Mouse (Mus musculus) G1E (cell line): ENCODE results near the gene Nlgn2. TPM values are rescaled to one million over a fixed set of nuclear protein-coding genes. Genes with fewer than 3 reads are reported as not detected.

ENCODE experiments used
- ATAC-seq: 2 replicates; pipeline ENCODE4 v1.8.0; 2016; ENCODE audit warnings: mild to moderate bottlenecking; ENCODE audit not compliant: insufficient number of reproducible peaks, poor library complexity, low FRiP score, severe bottlenecking; ENCODE audit errors: extremely low read depth
- DNase-seq: peaks from one replicate; pipeline ENCODE4 v3.0.0; 2012; ENCODE audit warnings: low spot score
- H3K27me3 ChIP-seq: 2 replicates; pipeline ENCODE4 v1.6.1; 2012; ENCODE audit warnings: mild to moderate bottlenecking, low read length, inconsistent platforms; ENCODE audit not compliant: insufficient read depth
- H3K36me3 ChIP-seq: replicated peaks from 2 replicates; pipeline ENCODE3; 2012; ENCODE audit warnings: mild to moderate bottlenecking, inconsistent platforms
- H3K4me1 ChIP-seq: 2 replicates; pipeline ENCODE4 v1.6.1; 2012; ENCODE audit warnings: low read depth, low read length, inconsistent platforms, mixed read lengths; ENCODE audit not compliant: insufficient read depth
- H3K4me3 ChIP-seq: 2 replicates; pipeline ENCODE4 v1.5.1; 2012; ENCODE audit warnings: low read depth, mild to moderate bottlenecking, inconsistent platforms, low read length, moderate library complexity, mixed read lengths
- H3K9me3 ChIP-seq: replicated peaks from 2 replicates; pipeline ENCODE4 v1.6.1; 2012; ENCODE audit warnings: inconsistent platforms
- CTCF ChIP-seq: IDR thresholded peaks from 2 replicates; pipeline ENCODE4 v1.5.1; 2012; ENCODE audit warnings: low read depth, low read length, inconsistent platforms, mixed read lengths
- GATA1 ChIP-seq: IDR thresholded peaks from 2 replicates; pipeline ENCODE4 v1.6.1; 2012; ENCODE audit warnings: borderline replicate concordance, low read length, inconsistent platforms, mixed read lengths
- GATA2 ChIP-seq: IDR thresholded peaks from 2 replicates; pipeline ENCODE4 v1.6.1; 2012; ENCODE audit warnings: low read depth, low read length, inconsistent platforms, borderline replicate concordance
- POLR2AphosphoS5 ChIP-seq: IDR thresholded peaks from 2 replicates; pipeline ENCODE4 v1.6.1; 2012; ENCODE audit warnings: low read depth, low read length, inconsistent platforms; ENCODE audit not compliant: insufficient replicate concordance
- TAL1 ChIP-seq: conservative IDR thresholded peaks from 2 replicates; pipeline ENCODE4 v1.6.1; 2012; ENCODE audit warnings: low read depth, low read length, inconsistent platforms, mixed read lengths
- polyA plus RNA-seq: library from polyadenylated mRNA; stranded (reverse); fragments of >175 nt; gene quantifications from 2 replicates; pipeline ENCODE4 v1.2.3, GENCODE M21; 2012
- total RNA-seq, 2 experiments: library from RNA; stranded (forward) in 1 of 2; stranded (reverse) in 1 of 2; fragments of 200-1000 nt in 1 of 2; fragments of >200 nt in 1 of 2; fragmentation: Nextera tagmentation in 1 of 2; gene quantifications; 2 replicates each; pipeline ENCODE4 v1.2.3; 2014 to 2017

Nlgn2 gene
- total and polyA plus RNA-seq, 3 experiments = 0.93 to 3.1 (median 3.0) TPM

GRCm38 (mm10) chr11:69791420-69791819 is 46.2 kb downstream of the Nlgn2 start:
- Histone ChIP-seq H3K9me3 (no peaks in the 10 kb centered on the region), H3K27me3 (peaks cover 33% of the 10 kb centered on the region), H3K4me3 (no peak overlapping the region), H3K36me3 (no peaks in the 10 kb centered on the region), H3K4me1 (peaks cover 31% of the 10 kb centered on the region)
- DNase-seq (no peak), ATAC-seq (no peak)
- TF ChIP-seq TAL1 (no peak), CTCF (no peak), POLR2AphosphoS5 (no peak), GATA2 (no peak), GATA1 (no peak)

- ATAC-seq (no peak), DNase-seq (no peak)
- Histone ChIP-seq H3K4me3 (no peak overlapping the region), H3K27me3 (peaks cover 31% of the 10 kb centered on the region), H3K36me3 (no peaks in the 10 kb centered on the region), H3K9me3 (no peaks in the 10 kb centered on the region), H3K4me1 (peaks cover 25% of the 10 kb centered on the region)
- TF ChIP-seq GATA1 (no peak), TAL1 (no peak), CTCF (no peak), GATA2 (no peak), POLR2AphosphoS5 (no peak)
Measured at GRCm38 (mm10) chr11:69789431-69789830, 48.2 kb downstream of the Nlgn2 start.

DNA sequence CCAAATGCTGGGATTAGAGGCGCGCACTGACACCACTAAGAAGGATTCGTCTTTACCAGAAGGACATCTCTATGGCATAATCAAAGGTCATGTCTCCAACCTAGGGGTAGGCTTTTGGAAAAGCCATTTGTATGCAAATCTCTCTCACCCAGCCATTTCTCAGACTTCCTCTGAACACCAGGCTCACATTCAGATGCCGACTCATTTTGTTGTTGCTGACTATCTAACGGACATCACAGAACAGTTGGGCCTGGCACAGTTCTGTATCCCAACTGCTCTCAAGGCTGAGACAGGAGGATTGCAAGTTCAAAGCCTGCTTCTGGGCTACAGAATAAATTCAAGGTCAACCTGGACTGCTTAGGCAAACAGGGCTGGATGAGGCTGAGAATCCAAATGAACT is 50.3 kb downstream of the Nlgn2 start:
- TF ChIP-seq GATA2 = no peak
- TF ChIP-seq POLR2AphosphoS5 = no peak
- TF ChIP-seq TAL1 = no peak
- TF ChIP-seq CTCF = no peak
- TF ChIP-seq GATA1 = no peak
- DNase-seq (no peak), ATAC-seq (no peak)

DNA sequence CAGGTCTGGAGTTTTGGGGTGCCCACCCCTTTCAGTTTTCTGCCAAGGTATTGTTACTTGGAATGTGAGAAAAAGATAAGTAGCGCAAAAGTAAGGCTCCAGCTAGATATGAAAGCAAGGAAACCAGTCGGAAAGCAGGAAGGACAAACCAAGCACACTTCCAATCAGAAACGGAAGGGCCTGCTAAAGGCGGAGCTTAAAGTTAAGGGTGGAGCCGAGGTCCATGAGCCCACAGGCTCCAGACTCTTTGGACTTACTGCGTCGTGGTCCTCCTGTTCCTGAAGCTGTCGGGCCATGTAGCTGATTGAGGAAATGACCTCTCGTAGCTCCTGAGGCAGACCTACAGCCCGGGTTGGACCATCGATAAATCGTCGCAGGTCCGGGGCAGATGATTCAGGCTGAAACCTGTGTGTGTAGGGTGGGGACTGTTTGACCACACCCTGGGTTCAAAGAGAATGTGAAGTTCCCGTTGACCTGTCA is 52.8 kb downstream of the Nlgn2 start:
- no peaks in the 10 kb centered on the region for H3K36me3 ChIP-seq
- DNase-seq (peak; percentile 62), ATAC-seq (peak; percentile 76)
- peaks cover 21% of the 10 kb centered on the region for H3K27me3 ChIP-seq
- H3K4me1 ChIP-seq = peaks cover 24% of the 10 kb centered on the region
- H3K9me3 ChIP-seq = no peaks in the 10 kb centered on the region
- TF ChIP-seq CTCF = no peak
- TF ChIP-seq POLR2AphosphoS5 = no peak
- TF ChIP-seq TAL1 = no peak
- no peak for TF ChIP-seq GATA2
- no peak for TF ChIP-seq GATA1
- peak overlapping the region; percentile 65 for H3K4me3 ChIP-seq

More for the DNA sequence above, 50.3 kb downstream of the Nlgn2 start:
- no peak overlapping the region for H3K4me3 ChIP-seq
- H3K9me3 ChIP-seq = no peaks in the 10 kb centered on the region
- peaks cover 17% of the 10 kb centered on the region for H3K27me3 ChIP-seq
- peaks cover 24% of the 10 kb centered on the region for H3K4me1 ChIP-seq
- H3K36me3 ChIP-seq = no peaks in the 10 kb centered on the region

DNA sequence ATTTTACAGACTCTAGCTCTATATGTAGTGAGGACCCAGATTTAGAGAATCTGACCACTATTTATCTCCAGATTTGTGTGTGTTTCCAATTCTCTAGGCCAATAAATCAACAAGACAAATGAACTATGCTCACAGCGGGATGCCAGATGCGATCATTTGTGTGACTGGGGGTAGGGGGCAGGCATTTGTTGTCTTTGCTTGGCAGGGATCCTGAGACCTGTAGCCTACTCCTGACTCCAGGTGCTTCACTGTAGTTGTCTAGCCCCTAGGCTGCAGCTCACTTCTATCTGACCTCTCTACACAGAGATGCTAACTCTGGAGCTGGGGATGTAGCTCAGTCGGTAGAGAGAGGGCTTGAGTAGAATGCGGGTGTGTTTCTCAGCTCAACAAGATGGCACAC is 55.8 kb downstream of the Nlgn2 start:
- peaks cover 20% of the 10 kb centered on the region for H3K36me3 ChIP-seq
- ATAC-seq (no peak), DNase-seq (no peak)
- peaks cover 23% of the 10 kb centered on the region for H3K4me1 ChIP-seq
- H3K9me3 ChIP-seq = no peaks in the 10 kb centered on the region
- TF ChIP-seq CTCF (no peak), TAL1 (no peak), GATA2 (no peak), POLR2AphosphoS5 (no peak), GATA1 (no peak)
- peaks cover 24% of the 10 kb centered on the region for H3K27me3 ChIP-seq
- H3K4me3 ChIP-seq = no peak overlapping the region

DNA sequence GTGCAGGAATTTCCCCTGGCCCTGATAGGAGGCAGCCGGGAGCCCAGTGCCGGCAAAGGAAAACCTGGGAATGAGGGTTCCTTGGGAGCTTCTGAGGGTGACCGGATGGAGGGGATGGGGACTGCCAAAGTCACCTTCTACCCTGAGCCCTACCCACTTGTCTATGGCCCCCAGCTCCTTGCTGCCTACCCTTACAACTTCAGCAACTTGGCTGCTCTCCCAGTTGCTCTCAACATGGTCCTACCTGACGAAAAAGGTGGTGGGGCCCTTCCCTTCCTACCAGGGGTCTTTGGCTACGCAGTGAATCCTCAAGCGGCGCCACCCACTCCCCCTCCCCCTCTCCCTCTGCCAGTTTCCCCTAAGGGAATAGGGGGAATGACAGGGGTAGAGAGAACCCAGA is 58.6 kb downstream of the Nlgn2 start:
- TF ChIP-seq CTCF = no peak
- TF ChIP-seq GATA2 = no peak
- no peak for TF ChIP-seq TAL1
- no peak for TF ChIP-seq POLR2AphosphoS5
- no peak for TF ChIP-seq GATA1
- ATAC-seq (no peak), DNase-seq (no peak)
- peaks cover 28% of the 10 kb centered on the region for H3K27me3 ChIP-seq
- no peaks in the 10 kb centered on the region for H3K9me3 ChIP-seq
- H3K4me1 ChIP-seq = peaks cover 8% of the 10 kb centered on the region
- H3K4me3 ChIP-seq = no peak overlapping the region
- H3K36me3 ChIP-seq = peaks cover 42% of the 10 kb centered on the region

GRCm38 (mm10) chr11:69778258-69778982 is 59.2 kb downstream of the Nlgn2 start:
- peaks cover 7% of the 10 kb centered on the region for H3K4me1 ChIP-seq
- DNase-seq (no peak), ATAC-seq (no peak)
- H3K4me3 ChIP-seq = no peak overlapping the region
- peaks cover 28% of the 10 kb centered on the region for H3K27me3 ChIP-seq
- H3K36me3 ChIP-seq = peaks cover 43% of the 10 kb centered on the region
- TF ChIP-seq TAL1 (no peak), POLR2AphosphoS5 (no peak), GATA1 (no peak), GATA2 (no peak), CTCF (no peak)
- H3K9me3 ChIP-seq = no peaks in the 10 kb centered on the region
